Mouse (Mus musculus) embryonic facial prominence, embryonic 11.5 days (tissue): ENCODE data around the gene Il17f. TPM values are rescaled to one million over a fixed set of nuclear protein-coding genes. Genes with fewer than 3 reads are reported as not detected.
"Not testable (repeated sequence)": the region's sequence is repeated elsewhere in the genome, so short reads cannot be mapped to it uniquely, and the experiment has no call there.

Experiments
- ATAC-seq: fragments of 200-750 bp; cut with Nextera tagmentation; replicated peaks from 2 replicates; pipeline ENCODE4 v1.8.0; 2017; ENCODE audit warnings: low read depth; ENCODE audit not compliant: insufficient number of reproducible peaks, low FRiP score, low TSS enrichment
- DNase-seq: peaks from one replicate; pipeline ENCODE4 v3.0.0-alpha.2; 2015; ENCODE audit warnings: low spot score
- H3K27ac ChIP-seq: fragments of 300-500 bp; sonication (generic); replicated peaks from 2 replicates; pipeline ENCODE4 v1.5.1; 2014; ENCODE audit warnings: mild to moderate bottlenecking, low read depth, low read length, control low read depth
- H3K27me3 ChIP-seq: fragments of 300-500 bp; sonication (generic); 2 replicates; pipeline ENCODE4 v1.6.1; 2014; ENCODE audit warnings: mild to moderate bottlenecking, low read length, moderate library complexity, mixed read lengths; ENCODE audit not compliant: control insufficient read depth, insufficient read depth
- H3K36me3 ChIP-seq: fragments of 300-500 bp; sonication (generic); replicated peaks from 2 replicates; pipeline ENCODE4 v1.6.1; 2014; ENCODE audit warnings: low read depth, mild to moderate bottlenecking, low read length, moderate library complexity, mixed read lengths; ENCODE audit not compliant: control insufficient read depth, insufficient read depth
- H3K4me1 ChIP-seq: fragments of 300-500 bp; sonication (generic); 2 replicates; pipeline ENCODE4 v1.6.1; 2014; ENCODE audit warnings: low read length, mixed read lengths; ENCODE audit not compliant: control insufficient read depth, insufficient read depth
- H3K4me2 ChIP-seq: fragments of 300-500 bp; sonication (generic); 2 replicates; pipeline ENCODE4 v1.6.1; 2014; ENCODE audit warnings: low read depth, mild to moderate bottlenecking, control low read depth, low read length, moderate library complexity
- H3K4me3 ChIP-seq: fragments of 300-500 bp; sonication (generic); 2 replicates; pipeline ENCODE4 v1.5.1; 2014; ENCODE audit warnings: low read depth, low read length, control low read depth
- H3K9ac ChIP-seq: fragments of 300-500 bp; sonication (generic); replicated peaks from 2 replicates; pipeline ENCODE4 v1.6.1; 2014; ENCODE audit warnings: mild to moderate bottlenecking, control low read depth, low read length
- H3K9me3 ChIP-seq: fragments of 300-500 bp; sonication (generic); replicated peaks from 2 replicates; pipeline ENCODE4 v1.6.1; 2016; ENCODE audit warnings: mild to moderate bottlenecking, low read length, inconsistent platforms, mixed read lengths; ENCODE audit not compliant: control insufficient read depth
- WGBS: fragments of 180-500 bp; shearing (Covaris S2); extraction: QIAGEN DNeasy Blood & Tissue Kit; methylation state at CpG from one replicate; pipeline ENCODE4 v1.1.7; 2014; 5-methylcytosine and 5-hydroxymethylcytosine counted together
- polyA plus RNA-seq: library from polyadenylated mRNA; unstranded; fragments of >200 nt; fragmentation: Nextera tagmentation; extraction: Ambion mirVana; gene quantifications from 2 replicates; pipeline ENCODE4 v1.2.1, GENCODE M21; 2014

Gene Il17f
- polyA plus RNA-seq, 1 experiment from 2014 or later = not detected

DNA sequence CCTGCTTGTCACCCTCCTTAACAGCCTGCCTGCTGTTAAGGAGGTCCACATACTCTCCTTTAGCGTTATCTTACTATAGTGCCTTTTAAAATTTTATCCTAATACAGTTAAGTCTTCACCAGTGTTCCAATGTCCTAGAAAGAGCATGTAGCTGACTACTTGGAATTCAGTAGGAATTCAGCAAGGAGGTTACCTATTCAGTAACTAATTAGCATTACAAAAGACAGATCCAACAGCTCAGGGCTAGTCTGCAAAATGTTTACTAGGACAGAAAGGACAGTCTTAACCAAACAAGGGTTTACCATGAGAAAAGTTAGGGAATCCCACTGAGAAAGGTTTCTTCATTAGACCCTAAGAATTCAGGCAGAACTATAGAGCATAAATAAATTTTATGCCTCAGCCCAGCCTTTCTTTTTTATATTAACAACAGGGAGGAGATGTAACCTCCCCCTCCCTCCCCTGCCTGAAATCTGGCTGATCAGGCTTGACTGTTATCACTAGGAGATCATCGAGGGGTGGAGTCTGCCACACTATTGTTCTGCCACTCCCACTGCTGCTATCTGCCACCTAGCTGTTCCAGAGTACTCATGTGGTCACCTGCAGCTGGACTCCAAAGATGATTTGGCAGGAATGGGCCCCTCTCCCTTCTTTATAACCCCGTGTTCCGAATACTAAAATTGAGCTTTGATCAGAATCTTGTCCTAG, 16.2 kb downstream of the Il17f start:
- H3K4me3 ChIP-seq, H3K36me3 ChIP-seq, H3K4me2 ChIP-seq, H3K27me3 ChIP-seq, H3K4me1 ChIP-seq, H3K9me3 ChIP-seq, H3K9ac ChIP-seq, DNase-seq, ATAC-seq, H3K27ac ChIP-seq: not testable (repeated sequence)
- WGBS = 84% methylated on average over 4 of the region's 4 CpGs

DNA sequence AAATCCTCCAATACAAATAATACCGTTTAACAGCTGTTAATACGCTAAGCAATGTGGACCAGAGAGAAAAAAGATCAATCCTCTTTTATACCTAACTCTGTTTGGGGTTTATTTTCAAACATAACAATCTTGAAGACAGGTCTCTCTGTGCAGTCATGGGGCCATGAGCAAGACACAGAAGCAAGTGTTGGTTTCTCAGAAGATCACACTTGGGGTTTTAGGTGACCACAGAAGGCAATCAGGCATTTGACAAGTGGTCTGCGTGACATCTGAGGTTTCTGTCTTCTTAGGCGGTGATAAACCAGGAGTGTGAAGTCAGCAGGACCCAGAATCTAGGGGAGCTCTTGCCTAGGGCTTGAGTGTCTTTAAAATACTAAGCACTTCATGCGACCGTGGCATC, 23.9 kb downstream of the Il17f start:
- no peaks in the 10 kb centered on the region for H3K9me3 ChIP-seq
- 78% methylated on average over 6 of the region's 6 CpGs for WGBS
- H3K36me3 ChIP-seq = no peaks in the 10 kb centered on the region
- H3K4me2 ChIP-seq = no peak overlapping the region
- no peaks in the 10 kb centered on the region for H3K27me3 ChIP-seq
- ATAC-seq = no peak
- no peak overlapping the region for H3K9ac ChIP-seq
- no peaks in the 10 kb centered on the region for H3K4me1 ChIP-seq
- no peak overlapping the region for H3K27ac ChIP-seq
- H3K4me3 ChIP-seq = no peak overlapping the region
- no peak for DNase-seq

DNA sequence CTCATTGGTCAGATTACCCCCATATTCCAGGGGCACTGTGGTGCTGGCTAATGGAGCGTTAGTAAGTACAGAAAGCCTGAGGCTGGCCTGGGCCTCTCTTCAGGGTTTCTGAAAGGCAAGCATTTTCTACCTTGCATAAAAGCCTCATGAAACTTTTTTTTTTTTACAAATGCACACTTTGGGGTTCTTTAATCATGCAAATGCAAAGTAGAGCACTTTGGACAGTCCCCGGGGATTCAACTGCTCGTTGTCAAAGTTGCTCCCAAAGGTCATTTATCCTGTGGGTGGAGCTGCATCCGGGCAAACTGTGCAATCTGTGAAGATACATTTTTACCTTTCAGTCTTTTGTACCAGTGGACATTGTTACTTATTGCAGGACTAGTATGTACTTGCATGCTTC, 29.0 kb downstream of the Il17f start:
- Histone ChIP-seq H3K4me1 (no peaks in the 10 kb centered on the region), H3K36me3 (no peaks in the 10 kb centered on the region), H3K27me3 (no peaks in the 10 kb centered on the region), H3K9ac (no peak overlapping the region), H3K4me2 (no peak overlapping the region), H3K4me3 (no peak overlapping the region), H3K27ac (no peak overlapping the region), H3K9me3 (no peaks in the 10 kb centered on the region)
- WGBS = 73% methylated on average over 4 of the region's 4 CpGs
- DNase-seq (no peak), ATAC-seq (no peak)

DNA sequence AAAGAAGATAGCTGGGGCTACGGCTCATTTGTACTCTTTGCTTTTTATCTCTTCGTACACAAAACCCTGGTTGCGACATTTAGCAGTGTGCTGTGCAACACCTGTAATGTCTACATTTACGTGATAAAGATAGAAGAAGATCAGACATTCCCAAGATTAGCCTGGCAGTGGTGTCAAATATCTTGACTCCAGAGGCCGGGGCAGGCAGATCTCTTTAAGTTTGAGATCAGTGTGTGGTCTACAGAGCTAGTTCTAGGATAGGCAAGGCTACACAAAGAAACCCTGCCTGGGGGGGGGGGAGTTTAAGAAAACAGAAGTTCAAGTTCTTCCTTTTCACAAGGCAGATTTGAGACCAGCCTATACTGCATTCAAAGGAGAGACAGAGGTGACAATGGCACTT, 30.1 kb downstream of the Il17f start:
- no peak overlapping the region for H3K4me2 ChIP-seq
- H3K36me3 ChIP-seq = no peaks in the 10 kb centered on the region
- H3K4me3 ChIP-seq = no peak overlapping the region
- no peak overlapping the region for H3K27ac ChIP-seq
- DNase-seq (no peak), ATAC-seq (no peak)
- H3K9me3 ChIP-seq = no peaks in the 10 kb centered on the region
- H3K4me1 ChIP-seq = no peaks in the 10 kb centered on the region
- no peak overlapping the region for H3K9ac ChIP-seq
- H3K27me3 ChIP-seq = no peaks in the 10 kb centered on the region
- WGBS = 84% methylated on average over 5 of the region's 5 CpGs

DNA sequence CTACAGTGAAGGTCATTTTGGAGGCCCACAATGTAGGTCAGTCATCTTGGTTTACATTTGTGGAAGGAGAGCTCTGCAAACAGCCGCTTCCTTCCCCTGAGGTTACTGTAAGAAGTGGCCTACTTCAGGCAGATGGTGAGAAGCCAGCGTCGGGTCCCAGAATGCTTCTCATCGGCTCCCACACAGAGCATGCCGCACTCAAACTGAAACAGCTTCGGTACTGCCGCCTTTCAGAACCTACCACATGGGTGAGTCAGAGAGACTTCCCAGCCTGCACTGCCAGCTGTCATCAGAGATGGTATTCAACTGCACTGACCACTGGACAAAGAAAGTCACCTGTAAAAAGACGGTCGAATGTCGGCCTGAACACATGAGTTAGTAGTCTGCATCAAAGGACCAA, 30.6 kb downstream of the Il17f start:
- Histone ChIP-seq H3K36me3 (no peaks in the 10 kb centered on the region), H3K27ac (no peak overlapping the region), H3K4me2 (no peak overlapping the region), H3K9me3 (no peaks in the 10 kb centered on the region), H3K9ac (no peak overlapping the region), H3K4me3 (no peak overlapping the region), H3K27me3 (no peaks in the 10 kb centered on the region), H3K4me1 (no peaks in the 10 kb centered on the region)
- no peak for DNase-seq
- no peak for ATAC-seq
- WGBS = 83% methylated on average over 10 of the region's 10 CpGs

DNA sequence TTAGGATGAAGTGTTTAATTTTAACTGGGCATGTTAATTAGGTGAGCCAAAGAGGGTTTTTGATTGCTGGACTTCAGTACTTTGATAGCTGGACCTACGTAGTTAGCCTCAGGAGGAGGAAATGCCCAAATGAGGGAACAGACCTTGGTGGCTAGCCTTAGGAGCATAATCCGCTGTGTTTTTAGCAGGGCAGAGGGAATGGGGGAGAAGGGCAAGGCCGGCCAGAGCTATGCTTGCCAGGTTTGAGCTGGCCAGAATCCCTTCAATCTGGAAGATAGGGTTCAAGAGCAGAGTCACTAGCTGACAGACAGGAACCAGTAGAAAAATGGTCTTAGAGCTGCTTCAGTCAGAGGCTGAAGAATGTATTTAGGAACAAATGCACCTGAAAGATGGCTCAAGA, 32.8 kb downstream of the Il17f start:
- H3K36me3 ChIP-seq = no peaks in the 10 kb centered on the region
- WGBS = 85% methylated on average over 3 of the region's 3 CpGs
- no peak overlapping the region for H3K4me2 ChIP-seq
- no peaks in the 10 kb centered on the region for H3K9me3 ChIP-seq
- H3K27ac ChIP-seq = no peak overlapping the region
- no peak overlapping the region for H3K9ac ChIP-seq
- DNase-seq (no peak), ATAC-seq (no peak)
- no peaks in the 10 kb centered on the region for H3K4me1 ChIP-seq
- H3K4me3 ChIP-seq = no peak overlapping the region
- no peaks in the 10 kb centered on the region for H3K27me3 ChIP-seq

DNA sequence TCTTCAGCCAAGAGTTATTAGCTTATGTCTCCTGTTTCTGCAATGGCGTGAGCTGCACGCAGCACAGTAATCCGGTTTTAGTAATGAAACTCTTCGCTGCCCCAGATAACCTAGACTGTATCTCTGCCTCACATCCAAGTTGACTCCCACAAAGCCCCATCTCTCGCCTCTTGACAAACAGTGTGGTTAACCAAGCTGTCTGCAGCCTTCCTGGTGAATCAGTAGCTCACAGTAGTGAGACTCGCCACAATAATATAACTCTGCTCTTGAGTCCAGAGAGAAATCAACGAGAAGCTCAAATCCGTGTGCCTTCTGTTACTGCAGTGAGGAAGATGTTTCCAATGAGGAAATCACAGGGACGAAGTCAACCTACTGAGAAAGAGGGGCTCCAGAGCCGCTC, 36.0 kb downstream of the Il17f start:
- DNase-seq = no peak
- H3K27ac ChIP-seq = no peak overlapping the region
- H3K4me2 ChIP-seq = no peak overlapping the region
- ATAC-seq = no peak
- H3K9ac ChIP-seq = no peak overlapping the region
- no peaks in the 10 kb centered on the region for H3K9me3 ChIP-seq
- 88% methylated on average over 10 of the region's 10 CpGs for WGBS
- H3K36me3 ChIP-seq = no peaks in the 10 kb centered on the region
- no peak overlapping the region for H3K4me3 ChIP-seq
- H3K27me3 ChIP-seq = no peaks in the 10 kb centered on the region
- H3K4me1 ChIP-seq = no peaks in the 10 kb centered on the region

DNA sequence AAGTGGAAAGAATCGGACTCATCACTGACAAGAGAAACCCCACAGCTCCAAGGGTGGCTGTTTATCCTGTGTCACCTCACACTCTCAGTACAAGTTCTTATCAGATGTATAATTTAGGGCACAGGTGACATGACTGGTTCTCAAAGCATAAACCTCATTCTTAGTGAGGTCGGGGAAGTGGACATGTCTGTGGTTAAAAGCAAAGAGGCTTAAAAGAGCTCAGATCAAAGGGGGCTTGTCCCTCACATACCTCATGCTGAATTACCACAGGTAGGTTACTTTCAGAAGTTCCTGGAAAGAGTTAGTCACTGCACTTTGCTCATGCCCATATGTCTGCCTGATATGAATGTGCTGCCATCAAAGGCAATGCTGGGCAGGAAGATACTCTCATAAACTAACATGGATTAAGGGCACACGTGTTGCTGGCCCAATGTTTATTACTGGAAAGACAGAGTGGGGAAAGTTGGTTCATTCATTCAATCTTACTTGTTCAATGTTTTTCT, 49.9 kb downstream of the Il17f start:
- WGBS = 78% methylated on average over 3 of the region's 3 CpGs
- DNase-seq (no peak), ATAC-seq (no peak)
- no peak overlapping the region for H3K9ac ChIP-seq
- H3K4me3 ChIP-seq = no peak overlapping the region
- H3K9me3 ChIP-seq = no peaks in the 10 kb centered on the region
- H3K27ac ChIP-seq = no peak overlapping the region
- no peaks in the 10 kb centered on the region for H3K27me3 ChIP-seq
- no peaks in the 10 kb centered on the region for H3K4me1 ChIP-seq
- no peak overlapping the region for H3K4me2 ChIP-seq
- H3K36me3 ChIP-seq = no peaks in the 10 kb centered on the region
